Comparison of ENCODE assay signal across 21 mouse cellular contexts in the genomic region with DNA sequence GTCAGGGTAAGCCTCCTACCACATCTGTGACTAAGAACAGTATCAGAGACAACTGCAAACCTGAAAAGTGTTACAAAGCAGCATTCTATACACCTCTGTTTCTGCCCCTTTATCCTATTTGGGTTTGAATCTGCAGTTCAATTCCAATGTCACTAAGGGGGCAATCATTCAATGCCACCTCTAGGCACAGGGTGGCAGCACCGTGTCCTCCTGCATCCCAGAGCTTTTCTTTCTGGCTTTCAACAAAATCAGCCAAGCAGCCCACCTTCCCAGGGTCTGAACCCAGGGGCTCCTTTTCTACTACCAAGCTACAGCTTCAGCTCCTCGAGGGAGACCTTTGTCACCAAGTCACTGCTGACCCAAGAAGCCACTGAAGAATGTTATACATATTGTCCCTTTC. TPM values are rescaled to one million over a fixed set of nuclear protein-coding genes. Genes with fewer than 3 reads are reported as not detected.
DNase-seq lines count a peak whose midpoint lies in the region; TF ChIP-seq lines count a peak whose summit lies in the region.
"Had no signal": no experiment of that assay in that cellular context is flagged by ENCODE, and none has a peak within 500 bp of the region (broad histone marks: within the 10 kb centered on the region; RNA-seq: fewer than 3 reads in every experiment).

No protein-coding gene starts in this region.

- intact Hi-C loops in gastrocnemius, adult 2 months (cut with DNase I): no loop called here
- intact Hi-C loops in left cerebral cortex, adult 2 months (cut with DNase I): no loop called here
- intact Hi-C loops in left cerebral cortex, postnatal 36 days (cut with DNase I): no loop called here

- DNase-seq in gastrocnemius, adult 2 months: no peak
- DNase-seq in gastrocnemius, adult 18-20 months (ENCODE audit: low spot score): no peak
- no peak for DNase-seq in left cerebral cortex, adult 2 months (ENCODE audit: extremely low spot score in 1 of 2, low spot score in 2 of 2)
- no peak for DNase-seq in left cerebral cortex, postnatal 36 days (ENCODE audit: low spot score in 2 of 2)
- DNase-seq in thymus, postnatal 4 days: peak; percentile 38
- no peak for DNase-seq in thymus, postnatal 25 days
- no peak for DNase-seq in embryo, embryonic 9.5 days (ENCODE audit: extremely low spot score)
- DNase-seq: adrenal gland, adult 8-10 months; B cell, adult 2 months; cerebellum, adult 8-10 months; gastrocnemius, postnatal 25 days; kidney, adult 11 months; right cerebral cortex, adult 18-20 months; spleen, adult 18-20 months; thymus, postnatal 14 days had no signal

- H3K27ac ChIP-seq in gastrocnemius, adult 2 months: no peak overlapping the region
- H3K27ac ChIP-seq in left cerebral cortex, adult 2 months: no peak overlapping the region
- H3K27ac ChIP-seq: heart, embryonic 15.5 days; hindbrain, embryonic 13.5 days; lung, embryonic 15.5 days; stomach, embryonic 15.5 days had no signal

- H3K4me3 ChIP-seq in gastrocnemius, adult 2 months: no peak overlapping the region
- no peak overlapping the region for H3K4me3 ChIP-seq in left cerebral cortex, adult 2 months
- H3K4me3 ChIP-seq: erythroblast, embryonic 14.5 days; heart, embryonic 15.5 days; hindbrain, embryonic 13.5 days; lung, embryonic 15.5 days; myocyte; stomach, embryonic 15.5 days had no signal

- TF ChIP-seq CTCF in gastrocnemius, adult 2 months (IDR thresholded peaks at IDR 0.05): peak; percentile 39; the same call in 1 of the 2 replicates
- TF ChIP-seq CTCF in left cerebral cortex, adult 2 months (IDR thresholded peaks at IDR 0.05): peak; percentile 37

RNA-seq across cellular contexts. Expression of a gene that starts 16.6 kb away (rescaled TPM):
- total RNA-seq in gastrocnemius, adult 2 months (2021): 10 to 100 TPM; 20.4 to 29.0 TPM
- 10 to 100 TPM; 20.8 to 23.0 TPM for total RNA-seq in gastrocnemius, adult 18-20 months (2021)
- 10 to 100 TPM; 23.0 to 25.6 TPM for total RNA-seq in left cerebral cortex, adult 2 months (2021)
- total RNA-seq in left cerebral cortex, postnatal 36 days (2021): 10 to 100 TPM; 25.9 to 26.0 TPM

RNA-seq across cellular contexts. Expression of a gene that starts 35.9 kb away (rescaled TPM):
- 1 to 10 TPM; 4.8 to 7.1 TPM for total RNA-seq in gastrocnemius, adult 2 months (2021)
- total RNA-seq in gastrocnemius, adult 18-20 months (2021): 1 to 10 TPM; 4.3 to 5.5 TPM
- total RNA-seq in left cerebral cortex, adult 2 months (2021): 1 to 10 TPM; 4.2 to 4.6 TPM
- 1 to 10 TPM; 3.1 to 4.4 TPM for total RNA-seq in left cerebral cortex, postnatal 36 days (2021)
